Mouse (Mus musculus) lung, embryonic 16.5 days (tissue): Measurements from ENCODE around the gene Dclk1. TPM values are rescaled to one million over a fixed set of nuclear protein-coding genes. Genes with fewer than 3 reads are reported as not detected.

Source experiments
- ATAC-seq: fragments of 200-750 bp; cut with Nextera tagmentation; 2 replicates; pipeline ENCODE4 v1.8.0; 2017; ENCODE audit warnings: low read depth, mild to moderate bottlenecking, moderate library complexity
- H3K27ac ChIP-seq: fragments of 300-500 bp; sonication (generic); 2 replicates; pipeline ENCODE4 v1.5.1; 2014; ENCODE audit warnings: mild to moderate bottlenecking, control low read depth, low read length
- H3K27me3 ChIP-seq: fragments of 300-500 bp; sonication (generic); 2 replicates; pipeline ENCODE4 v1.6.1; 2014; ENCODE audit warnings: low read depth, low read length, mixed read lengths; ENCODE audit not compliant: control insufficient read depth, insufficient read depth
- H3K36me3 ChIP-seq: fragments of 300-500 bp; sonication (generic); 2 replicates; pipeline ENCODE4 v1.6.1; 2014; ENCODE audit warnings: low read length; ENCODE audit not compliant: control insufficient read depth, insufficient read depth
- H3K4me1 ChIP-seq: fragments of 300-500 bp; sonication (generic); replicated peaks from 2 replicates; pipeline ENCODE4 v1.6.1; 2014; ENCODE audit warnings: low read length, mixed read lengths; ENCODE audit not compliant: control insufficient read depth, insufficient read depth
- H3K4me2 ChIP-seq: fragments of 300-500 bp; sonication (generic); 2 replicates; pipeline ENCODE4 v1.6.1; 2014; ENCODE audit warnings: low read depth, low read length, control low read depth
- H3K4me3 ChIP-seq: fragments of 300-500 bp; sonication (generic); 2 replicates; pipeline ENCODE4 v1.5.1; 2014; ENCODE audit warnings: mild to moderate bottlenecking, low read length, control low read depth
- H3K9ac ChIP-seq: fragments of 300-500 bp; sonication (generic); 2 replicates; pipeline ENCODE4 v1.6.1; 2014; ENCODE audit warnings: low read length, control low read depth
- H3K9me3 ChIP-seq: fragments of 300-500 bp; sonication (generic); 2 replicates; pipeline ENCODE4 v1.6.1; 2016; ENCODE audit warnings: low read length; ENCODE audit not compliant: control insufficient read depth
- WGBS: fragments of 180-500 bp; shearing (Covaris S2); extraction: QIAGEN DNeasy Blood & Tissue Kit; methylation state at CpG from one replicate; pipeline ENCODE4 v1.1.7; 2014; 5-methylcytosine and 5-hydroxymethylcytosine counted together
- polyA plus RNA-seq: library from polyadenylated mRNA; unstranded; fragments of >200 nt; fragmentation: Nextera tagmentation; extraction: Ambion mirVana; gene quantifications from 2 replicates; pipeline ENCODE4 v1.2.1, GENCODE M21; 2015

Gene Dclk1
- polyA plus RNA-seq, 1 experiment from 2014 or later: 10.3 TPM

DNA sequence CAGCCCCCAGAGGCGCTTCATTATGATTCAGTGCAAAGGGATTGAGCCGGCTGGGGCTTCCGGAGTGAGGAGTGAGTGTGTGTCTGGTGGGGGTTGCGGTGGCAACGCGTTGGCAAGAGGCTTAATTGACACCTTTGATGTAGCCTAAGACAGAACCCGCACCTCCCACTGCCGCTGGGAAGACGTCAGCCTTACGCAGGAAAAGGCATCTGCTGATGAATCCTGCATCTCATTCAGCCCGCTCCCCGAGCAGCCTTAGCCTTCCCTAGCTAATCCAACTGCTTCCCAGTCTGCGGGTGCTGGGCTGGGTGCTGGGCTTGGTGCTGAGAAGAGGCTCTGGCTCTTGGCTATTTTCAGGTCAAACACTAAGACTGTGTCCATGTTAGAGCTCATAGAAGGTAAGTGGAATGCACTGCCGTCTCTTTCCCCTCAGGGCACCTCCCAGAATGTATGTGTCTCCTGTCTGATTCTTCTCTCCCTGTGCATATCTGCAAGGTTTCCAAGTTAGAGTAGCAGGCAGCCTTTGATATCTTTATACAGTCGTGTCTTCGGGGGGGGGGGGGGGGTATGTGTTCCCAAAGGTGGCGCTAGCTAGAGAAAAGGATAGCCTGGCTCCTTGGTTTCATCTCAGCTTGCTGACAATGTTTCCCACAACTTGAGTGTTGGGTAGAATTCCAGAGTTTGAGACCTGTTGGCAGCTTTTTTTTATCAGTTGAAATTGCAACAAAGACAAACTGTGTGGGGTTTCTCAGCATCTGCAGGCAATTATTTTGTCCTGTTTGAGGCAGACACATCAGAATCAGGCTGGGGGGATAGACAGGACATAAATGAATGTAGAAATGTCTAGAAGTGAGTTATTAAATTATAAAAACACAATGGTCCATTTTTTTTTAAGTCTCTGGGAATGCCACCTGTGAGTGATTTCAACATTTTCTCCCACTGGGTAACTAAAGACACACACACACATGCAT lies 219.8 kb downstream of the Dclk1 start:
- Histone ChIP-seq H3K4me3 (peak overlapping the region; percentile 31), H3K9me3 (no peaks in the 10 kb centered on the region), H3K27me3 (no peaks in the 10 kb centered on the region; the same call in 1 of the 2 replicates), H3K36me3 (no peaks in the 10 kb centered on the region), H3K9ac (0 out of 2 replicates have a peak overlapping the region, but pooled peaks have one; percentile 14), H3K4me2 (peak overlapping the region; percentile 56), H3K27ac (no peak overlapping the region), H3K4me1 (peaks cover 4% of the 10 kb centered on the region; the same call in 1 of the 2 replicates)
- WGBS: under 1% methylated on average over 17 of the region's 17 CpGs
- ATAC-seq: no peak

DNA sequence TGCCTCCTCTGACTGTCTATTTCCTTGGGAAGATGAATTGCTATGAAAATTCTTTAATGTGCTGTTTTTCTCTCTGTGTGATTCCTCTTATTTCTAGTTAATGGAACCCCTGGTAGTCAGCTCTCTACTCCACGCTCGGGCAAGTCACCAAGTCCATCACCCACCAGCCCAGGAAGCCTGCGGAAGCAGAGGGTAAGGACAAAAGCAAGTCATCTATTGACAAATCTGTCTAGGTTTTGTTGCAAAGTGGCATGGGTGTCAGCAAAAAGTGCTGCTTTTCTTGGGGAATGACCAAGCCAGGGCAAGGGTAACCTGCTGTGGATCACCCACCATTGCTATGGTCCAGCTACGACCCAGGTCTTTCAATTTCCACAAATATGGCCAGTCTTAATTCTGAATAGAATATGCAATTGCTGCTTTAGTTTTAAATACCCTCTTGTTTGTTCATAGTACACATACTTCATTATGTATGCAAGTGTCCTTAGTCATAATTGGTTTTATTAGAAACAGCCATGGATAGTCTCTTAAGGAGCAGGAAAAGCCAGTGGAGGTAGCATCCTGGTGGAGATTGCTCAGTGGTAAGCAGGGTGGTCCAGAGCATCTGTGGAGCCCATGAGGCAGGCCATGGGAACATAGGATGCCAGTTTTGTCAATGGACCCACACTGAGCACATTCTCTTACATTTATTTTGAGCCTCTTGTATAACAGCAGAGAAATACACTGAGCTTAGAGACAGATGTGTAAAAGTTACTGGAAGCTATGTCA lies 220.9 kb downstream of the Dclk1 start:
- Histone ChIP-seq H3K9me3 (no peaks in the 10 kb centered on the region), H3K27me3 (no peaks in the 10 kb centered on the region; the same call in 1 of the 2 replicates), H3K9ac (no peak overlapping the region), H3K4me2 (no peak overlapping the region), H3K36me3 (no peaks in the 10 kb centered on the region), H3K27ac (no peak overlapping the region), H3K4me1 (peaks cover 4% of the 10 kb centered on the region; the same call in 1 of the 2 replicates), H3K4me3 (no peak overlapping the region)
- 83% methylated on average over 4 of the region's 4 CpGs for WGBS
- ATAC-seq: no peak

DNA sequence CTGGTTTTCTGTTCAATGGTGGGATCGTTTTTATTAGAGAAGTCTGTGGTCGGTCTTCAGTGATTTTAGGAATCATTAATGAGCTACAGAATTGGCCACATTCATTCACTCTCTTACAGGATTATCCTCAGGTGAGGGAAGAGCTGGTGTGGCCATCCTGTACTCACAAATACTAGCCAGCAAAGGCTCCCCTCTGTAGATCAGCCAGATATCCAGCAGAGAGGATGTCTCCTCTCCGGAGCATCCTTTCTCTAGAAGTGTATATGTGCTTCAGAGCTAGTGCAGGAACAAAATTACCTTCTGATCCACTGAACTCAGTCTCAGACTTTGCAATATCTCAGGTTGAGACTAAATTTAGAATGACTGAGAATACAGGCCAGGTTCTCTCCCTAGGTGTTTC lies 222.1 kb downstream of the Dclk1 start:
- WGBS: 64% methylated on average over 3 of the region's 3 CpGs
- no peak overlapping the region for H3K9ac ChIP-seq
- no peak for ATAC-seq
- H3K36me3 ChIP-seq: no peaks in the 10 kb centered on the region
- no peak overlapping the region for H3K4me3 ChIP-seq
- H3K9me3 ChIP-seq: no peaks in the 10 kb centered on the region
- no peak overlapping the region for H3K4me2 ChIP-seq
- peaks cover 4% of the 10 kb centered on the region; the same call in 1 of the 2 replicates for H3K4me1 ChIP-seq
- no peak overlapping the region for H3K27ac ChIP-seq
- no peaks in the 10 kb centered on the region; the same call in 1 of the 2 replicates for H3K27me3 ChIP-seq

DNA sequence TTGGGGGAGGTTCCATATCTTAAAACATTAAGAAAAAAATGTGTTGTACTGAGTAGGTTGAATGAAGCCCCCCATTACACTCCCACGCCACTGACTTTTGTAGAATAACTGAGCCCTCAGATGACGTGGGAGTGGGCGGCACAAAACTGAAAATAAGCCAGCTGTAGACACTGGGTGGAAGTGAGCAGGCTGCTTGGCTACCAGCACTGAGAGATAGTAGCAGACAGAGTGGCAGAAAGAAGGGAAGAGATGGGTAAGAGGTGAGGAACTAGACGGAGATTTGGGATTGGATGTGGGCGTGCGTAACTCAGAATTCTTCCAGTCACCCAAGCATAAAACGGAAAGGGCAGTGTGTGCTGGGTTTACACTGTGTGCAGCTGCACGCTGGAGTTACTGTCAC lies 223.6 kb downstream of the Dclk1 start:
- H3K27ac ChIP-seq: no peak overlapping the region
- no peak overlapping the region for H3K4me3 ChIP-seq
- no peaks in the 10 kb centered on the region; the same call in 1 of the 2 replicates for H3K27me3 ChIP-seq
- H3K4me2 ChIP-seq: no peak overlapping the region
- ATAC-seq: no peak
- no peaks in the 10 kb centered on the region for H3K36me3 ChIP-seq
- peaks cover 4% of the 10 kb centered on the region; the same call in 1 of the 2 replicates for H3K4me1 ChIP-seq
- H3K9ac ChIP-seq: no peak overlapping the region
- 71% methylated on average over 8 of the region's 8 CpGs for WGBS
- H3K9me3 ChIP-seq: no peaks in the 10 kb centered on the region

DNA sequence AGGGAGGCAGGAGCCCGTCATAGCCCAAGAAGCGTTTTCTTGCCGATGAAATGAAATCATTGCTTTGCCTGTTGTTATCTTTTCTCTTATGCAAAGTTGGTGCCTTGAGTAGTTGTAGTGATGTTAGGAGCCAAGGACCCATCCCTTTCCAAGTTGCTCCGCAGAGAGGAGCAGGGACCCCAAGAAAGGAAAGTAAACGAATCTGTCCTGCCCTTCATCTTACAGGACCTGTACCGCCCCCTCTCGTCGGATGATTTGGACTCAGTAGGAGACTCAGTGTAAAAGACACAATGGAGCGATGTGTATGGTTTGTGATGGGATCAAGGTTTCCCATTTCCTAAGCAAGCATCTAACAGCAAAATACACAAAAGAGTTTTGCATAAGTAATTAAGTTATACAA lies 224.2 kb downstream of the Dclk1 start:
- Histone ChIP-seq H3K4me3 (no peak overlapping the region), H3K27me3 (no peaks in the 10 kb centered on the region; the same call in 1 of the 2 replicates), H3K36me3 (no peaks in the 10 kb centered on the region), H3K9ac (no peak overlapping the region), H3K9me3 (no peaks in the 10 kb centered on the region), H3K4me2 (no peak overlapping the region), H3K27ac (no peak overlapping the region), H3K4me1 (peaks cover 4% of the 10 kb centered on the region; the same call in 1 of the 2 replicates)
- no peak for ATAC-seq
- WGBS: 65% methylated on average over 9 of the region's 9 CpGs

DNA sequence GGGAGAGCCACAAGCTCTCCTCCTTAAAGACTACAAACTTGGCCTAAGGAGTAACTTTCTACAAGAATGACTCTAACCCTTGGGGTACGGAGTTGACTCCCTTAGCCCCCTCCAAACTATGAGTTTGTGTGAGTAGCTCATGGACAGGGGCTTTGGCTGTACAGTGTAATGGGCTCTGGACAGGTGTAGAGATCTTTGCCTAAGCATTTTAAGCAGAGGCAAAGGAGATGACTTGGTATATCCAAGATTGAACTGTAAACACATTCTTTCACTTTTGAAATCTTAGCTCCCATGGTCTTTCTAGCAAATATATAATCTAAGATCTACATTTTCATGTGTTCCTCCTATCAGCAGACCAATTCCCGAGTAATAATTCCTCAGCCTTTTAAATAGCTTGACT lies 229.9 kb downstream of the Dclk1 start, which contains the start of gene Gm21954:
TSS of gene Gm21954 (minus strand) at position 101 of the 400 bp plus-strand sequence.
- Histone ChIP-seq H3K9ac (no peak within 1 kb of the TSS), H3K4me1 (no peaks in the 10 kb centered on the region), H3K36me3 (no peaks in the 10 kb centered on the region), H3K27ac (no peak within 1 kb of the TSS), H3K9me3 (no peaks in the 10 kb centered on the region), H3K27me3 (no peaks in the 10 kb centered on the region), H3K4me3 (no peak within 1 kb of the TSS), H3K4me2 (no peak within 1 kb of the TSS)
- no peak for ATAC-seq
- 92% methylated on average over 2 of the region's 2 CpGs for WGBS

DNA sequence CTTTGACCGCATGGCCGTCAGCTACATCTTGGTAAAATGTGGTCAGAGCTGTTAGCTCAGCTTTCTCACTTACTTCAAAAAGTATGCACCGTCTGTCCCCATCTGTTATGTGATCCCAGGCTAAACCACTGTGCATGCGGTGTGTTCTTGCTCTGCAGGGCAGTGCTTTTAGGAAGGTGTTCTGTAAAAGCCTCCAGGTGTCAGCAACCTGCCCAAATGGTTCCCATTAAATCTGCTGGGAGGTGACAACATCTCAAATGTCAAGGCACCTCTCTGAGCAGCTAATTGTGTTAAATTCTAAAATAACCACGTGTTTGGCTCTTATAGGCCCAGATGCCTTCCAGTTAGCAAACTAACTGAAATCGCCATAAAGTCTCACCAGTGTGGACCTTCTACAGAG lies 231.0 kb downstream of the Dclk1 start:
- H3K9ac ChIP-seq: no peak overlapping the region
- no peak overlapping the region for H3K4me2 ChIP-seq
- no peaks in the 10 kb centered on the region for H3K36me3 ChIP-seq
- WGBS: 62% methylated on average over 6 of the region's 6 CpGs
- no peak overlapping the region for H3K4me3 ChIP-seq
- H3K4me1 ChIP-seq: no peaks in the 10 kb centered on the region
- no peaks in the 10 kb centered on the region for H3K27me3 ChIP-seq
- no peak overlapping the region for H3K27ac ChIP-seq
- no peak for ATAC-seq
- H3K9me3 ChIP-seq: no peaks in the 10 kb centered on the region

DNA sequence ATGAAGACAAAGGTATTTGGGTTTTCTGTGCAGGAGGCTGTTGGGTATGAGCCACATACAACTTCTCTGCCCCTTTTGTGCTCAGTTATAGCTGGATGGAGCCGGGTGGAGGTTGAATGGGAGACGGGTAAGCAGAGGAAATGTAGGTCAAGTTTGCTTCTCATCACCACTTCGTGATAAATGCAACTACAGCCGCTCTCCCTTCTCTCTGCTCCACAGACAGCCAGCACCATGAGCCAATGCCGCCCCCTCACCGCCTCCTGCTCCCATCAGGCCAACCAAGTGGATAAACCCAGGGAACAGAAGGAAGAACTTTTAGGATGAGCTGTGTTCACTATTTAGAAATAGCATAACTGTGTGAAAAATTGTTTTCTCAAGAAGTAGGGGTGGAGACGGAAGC lies 234.5 kb downstream of the Dclk1 start:
- no peaks in the 10 kb centered on the region for H3K4me1 ChIP-seq
- no peaks in the 10 kb centered on the region for H3K9me3 ChIP-seq
- ATAC-seq: no peak
- no peak overlapping the region for H3K9ac ChIP-seq
- no peak overlapping the region for H3K4me3 ChIP-seq
- 83% methylated on average over 7 of the region's 7 CpGs for WGBS
- H3K27ac ChIP-seq: no peak overlapping the region
- H3K36me3 ChIP-seq: no peaks in the 10 kb centered on the region
- H3K4me2 ChIP-seq: no peak overlapping the region
- H3K27me3 ChIP-seq: no peaks in the 10 kb centered on the region

DNA sequence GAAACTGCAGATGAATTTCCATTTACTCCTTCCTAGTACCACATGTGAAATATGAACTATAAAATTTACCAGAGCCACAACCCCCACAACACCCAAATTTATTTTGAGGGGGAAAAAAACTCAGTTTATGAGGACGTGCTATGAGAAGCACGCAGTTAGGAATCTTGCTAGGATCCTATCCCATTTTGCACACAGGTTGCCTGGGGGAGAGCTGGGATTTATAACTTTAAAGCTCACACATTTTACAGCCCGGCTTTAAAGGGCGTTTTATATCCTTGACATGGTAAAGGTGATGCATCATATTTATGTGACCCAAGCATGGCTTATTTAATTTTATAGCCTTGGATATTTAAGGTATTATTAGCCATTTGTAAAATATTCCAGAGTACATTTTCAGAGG lies 237.1 kb downstream of the Dclk1 start:
- WGBS: 80% methylated on average over 4 of the region's 4 CpGs
- Histone ChIP-seq H3K27me3 (no peaks in the 10 kb centered on the region), H3K4me2 (no peak overlapping the region), H3K9ac (no peak overlapping the region), H3K27ac (no peak overlapping the region), H3K36me3 (no peaks in the 10 kb centered on the region), H3K9me3 (no peaks in the 10 kb centered on the region), H3K4me3 (no peak overlapping the region), H3K4me1 (no peaks in the 10 kb centered on the region)
- no peak for ATAC-seq
